Mouse (Mus musculus): ENCODE results near the gene Unc5a.

- no peak for TF ChIP-seq GATA1 (IDR thresholded peaks at IDR 0.05; ENCODE audit: low read length)
- TF ChIP-seq TAL1 (IDR thresholded peaks at IDR 0.05; ENCODE audit: low read length) = no peak
Observed at GRCm38 (mm10) chr13:55011981-55012478, 62.8 kb downstream of the Unc5a start.

All from erythroblast, embryonic 14.5 days (primary cell).